Mouse (Mus musculus) right cerebral cortex, postnatal 36 days (tissue): ENCODE measurements around the gene Tmem186.
A peak's percentile ranks its signal among the peaks of the same experiment; 100 is the strongest.

Experiments
- DNase-seq, 2 experiments: peaks; one replicate each; pipeline ENCODE4 v3.0.0; 2022; ENCODE audit warnings: low spot score in 2 of 2, mixed read lengths in 1 of 2

The Tmem186 gene

DNA sequence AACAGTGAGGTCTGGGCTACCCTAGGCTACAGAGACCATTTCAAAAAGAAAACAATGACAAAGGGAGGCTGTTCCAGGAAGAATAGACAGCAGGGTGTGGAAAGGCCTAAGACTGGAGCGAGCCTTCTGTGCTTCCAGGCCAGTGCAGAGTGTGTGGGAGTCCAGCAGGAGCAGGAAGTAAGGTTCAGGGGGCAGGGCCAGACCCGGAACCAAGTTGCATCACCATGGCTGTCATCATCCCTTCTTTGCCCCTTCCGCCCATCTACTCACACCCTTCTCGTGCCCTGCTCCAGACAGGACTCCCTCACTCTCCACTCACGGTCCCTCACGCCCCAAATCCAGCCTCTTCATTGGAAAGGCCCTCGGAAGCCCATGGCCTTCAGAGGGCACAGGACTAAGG is 29.7 kb upstream of the Tmem186 start:
- DNase-seq: no peak

- DNase-seq: no peak
These were observed 28.9 kb upstream of the Tmem186 start for GRCm38 (mm10) chr16:8666452-8666851.

- no peak for DNase-seq
These were observed 27.9 kb upstream of the Tmem186 start for GRCm38 (mm10) chr16:8665367-8665766.

GRCm38 (mm10) chr16:8663606-8664539 is 26.4 kb upstream of the Tmem186 start:
- no peak for DNase-seq

DNA sequence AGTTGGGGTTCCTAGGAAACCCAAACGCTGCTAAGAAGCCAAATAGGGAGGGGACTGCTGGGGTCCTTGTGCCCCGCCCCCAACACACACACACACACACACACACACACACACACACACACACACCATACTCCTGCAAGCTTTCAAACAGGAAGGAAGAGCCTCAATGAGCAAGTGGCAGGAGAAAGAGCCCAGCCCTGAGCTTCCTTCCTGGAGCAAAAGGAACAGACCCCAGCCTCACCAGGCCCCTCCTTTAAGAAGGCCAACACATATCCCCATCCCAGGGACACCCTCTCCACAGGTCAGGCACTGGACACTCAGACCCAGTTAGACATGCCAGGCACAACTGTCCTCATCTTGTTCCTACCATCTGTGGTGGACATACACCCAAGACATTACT is 25.5 kb upstream of the Tmem186 start:
- no peak for DNase-seq

GRCm38 (mm10) chr16:8658764-8659163 is 21.3 kb upstream of the Tmem186 start:
- no peak for DNase-seq

GRCm38 (mm10) chr16:8658349-8658748 is 20.8 kb upstream of the Tmem186 start:
- DNase-seq: no peak

GRCm38 (mm10) chr16:8656256-8656655 is 18.7 kb upstream of the Tmem186 start:
- no peak for DNase-seq

- DNase-seq: no peak
These were observed 18.1 kb upstream of the Tmem186 start for GRCm38 (mm10) chr16:8655599-8655998.

DNA sequence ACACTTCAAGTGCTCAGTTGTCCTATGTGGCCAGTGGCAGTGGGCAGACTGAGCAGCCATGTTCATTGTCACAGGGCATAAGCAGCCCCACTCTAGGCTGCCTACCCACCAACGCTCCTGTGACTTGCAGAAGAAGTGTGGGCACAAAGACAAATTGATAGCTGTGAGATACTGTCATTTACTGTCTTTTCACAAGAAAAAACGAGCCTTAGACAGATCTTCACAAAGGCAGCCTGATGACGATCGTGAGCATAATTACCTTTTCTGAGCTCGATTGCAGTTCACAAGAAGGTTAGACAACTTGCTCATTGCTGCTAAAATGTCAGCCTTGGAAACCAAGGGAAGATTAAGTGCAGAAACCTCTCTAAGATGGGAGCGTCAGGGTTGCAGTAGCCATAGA is 17.6 kb upstream of the Tmem186 start:
- DNase-seq: no peak

- no peak for DNase-seq
These were observed 12.5 kb upstream of the Tmem186 start for GRCm38 (mm10) chr16:8650007-8650406.

GRCm38 (mm10) chr16:8645546-8645945 is 8.0 kb upstream of the Tmem186 start:
- no peak for DNase-seq

DNA sequence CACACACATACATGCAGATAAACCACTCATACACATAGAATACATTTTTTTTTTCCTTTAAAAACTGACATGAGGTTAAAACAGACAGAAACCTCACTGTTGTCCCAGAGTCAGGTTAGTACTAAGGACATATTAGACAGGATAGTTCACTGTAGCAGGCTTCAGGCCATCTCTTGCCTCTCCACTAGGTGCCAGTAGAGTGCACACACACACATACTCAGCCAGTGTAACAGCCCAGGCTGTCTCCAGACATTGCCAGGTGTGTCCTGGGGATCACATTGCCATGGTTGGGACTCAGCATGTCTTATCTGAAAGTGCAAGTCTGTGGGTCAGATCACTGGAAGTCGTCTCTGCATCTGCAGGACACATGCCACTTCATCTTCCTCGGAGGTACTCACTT is 6.3 kb upstream of the Tmem186 start:
- DNase-seq: peak in 1 of 2 experiments; percentile 30

DNA sequence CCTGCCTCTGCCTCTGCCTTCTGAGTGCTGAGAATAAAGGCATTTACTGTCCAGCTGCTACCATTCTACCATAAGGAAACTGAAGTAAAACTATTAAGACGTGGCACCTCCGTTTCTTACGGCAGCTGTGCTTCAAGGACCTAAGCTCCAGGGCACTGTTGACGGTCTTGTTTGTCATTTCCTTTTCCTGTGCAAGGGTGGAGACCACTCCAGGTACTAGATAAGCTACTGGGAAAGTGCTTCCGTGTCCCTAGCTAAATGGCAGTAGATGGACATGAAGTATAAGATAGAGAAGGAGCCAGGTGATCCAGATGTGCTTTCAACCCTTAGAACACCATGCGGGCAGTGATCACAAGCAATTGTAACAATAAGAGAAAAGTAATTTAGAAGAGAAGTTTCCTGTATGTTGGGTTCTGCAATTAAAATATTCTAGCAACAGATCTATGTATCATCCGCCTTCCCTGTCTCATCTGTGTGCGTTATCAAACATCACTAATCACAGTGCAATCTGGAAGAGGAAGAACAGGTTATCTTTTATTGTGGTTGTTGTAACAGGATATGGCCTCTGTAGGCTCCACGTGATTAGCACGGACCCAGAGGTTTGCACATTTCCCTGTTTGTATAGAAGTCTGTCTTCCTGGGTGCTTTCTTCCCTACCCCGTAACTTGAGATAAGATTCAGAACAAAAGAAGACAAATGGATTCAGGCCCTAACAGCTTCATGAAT is 2.1 kb upstream of the Tmem186 start:
- no peak for DNase-seq

- DNase-seq: no peak
These were observed 619 bp upstream of the Tmem186 start for GRCm38 (mm10) chr16:8638131-8638530.

GRCm38 (mm10) chr16:8636867-8637216 is 670 bp downstream of the Tmem186 start:
- DNase-seq: no peak

DNA sequence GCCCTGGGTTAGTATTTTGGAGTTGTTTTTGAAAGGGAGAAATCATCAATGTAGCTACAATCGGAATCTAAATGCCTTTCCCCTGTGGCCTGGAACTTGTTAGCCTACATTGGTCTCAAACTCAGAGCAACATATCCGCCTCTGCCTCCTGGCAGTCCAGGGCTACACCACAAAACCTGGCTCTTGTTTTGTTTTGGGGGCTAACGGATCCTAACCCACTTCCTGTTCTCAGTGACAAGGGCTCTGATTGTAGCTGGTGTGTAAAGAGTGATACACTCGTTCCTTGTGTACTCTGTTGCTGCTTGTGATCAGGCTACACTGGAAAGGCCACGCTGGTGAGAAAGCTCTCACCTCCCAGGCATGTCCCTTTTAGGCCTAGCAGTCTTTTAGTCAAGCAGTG is 6.1 kb downstream of the Tmem186 start:
- no peak for DNase-seq

GRCm38 (mm10) chr16:8630419-8630818 is 7.1 kb downstream of the Tmem186 start:
- no peak for DNase-seq

GRCm38 (mm10) chr16:8620315-8621115 is 17.0 kb downstream of the Tmem186 start:
- DNase-seq: no peak

DNA sequence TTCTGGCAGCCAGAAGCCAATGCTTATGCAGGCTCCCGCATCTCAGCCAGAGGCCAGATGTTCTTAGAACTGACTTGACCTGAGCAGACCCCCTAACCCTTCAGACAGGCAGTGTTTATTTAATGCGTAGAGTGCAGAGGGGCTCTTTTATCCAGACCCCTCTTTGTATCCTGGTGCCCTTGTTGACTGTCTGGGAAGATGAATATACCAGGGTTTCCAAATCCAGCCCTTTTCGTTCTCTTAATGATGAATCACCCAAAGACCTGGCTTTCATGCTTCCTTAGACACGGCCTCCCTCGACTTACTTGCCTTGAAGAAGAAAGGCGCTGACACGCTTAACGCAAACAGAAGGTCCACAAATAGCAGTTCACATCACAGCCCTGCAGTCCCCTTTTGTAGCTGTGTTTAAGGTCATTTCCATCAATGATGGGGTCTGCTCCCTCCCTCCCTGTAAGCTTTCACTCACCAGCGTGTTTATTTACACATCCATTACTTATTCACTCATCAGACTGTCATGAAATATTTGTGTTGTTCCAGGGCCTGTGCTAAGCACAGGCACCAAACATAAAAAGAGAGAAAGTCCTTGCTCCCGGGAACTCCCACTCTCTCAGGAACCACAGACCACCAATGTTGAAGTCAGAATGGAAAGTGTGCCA is 17.7 kb downstream of the Tmem186 start:
- DNase-seq: no peak

DNA sequence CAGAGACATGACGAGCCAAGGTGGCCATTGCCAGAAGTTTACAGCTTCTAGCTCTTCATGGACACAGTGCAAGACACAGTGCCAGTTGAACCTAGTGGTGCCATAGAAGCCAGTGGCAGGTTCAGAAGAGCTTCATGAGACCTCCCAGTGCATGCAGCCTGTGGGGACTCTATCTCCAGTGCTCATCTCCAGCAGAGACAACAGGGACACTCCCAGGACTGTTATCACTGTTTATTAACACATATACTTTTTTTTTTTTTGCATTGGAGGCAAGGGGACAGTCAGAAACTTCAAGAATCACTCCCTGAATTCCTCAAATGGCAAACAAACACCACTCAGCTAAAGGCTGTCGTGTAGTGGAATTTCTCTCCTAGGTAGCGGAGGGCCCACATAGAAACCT is 24.1 kb downstream of the Tmem186 start:
- DNase-seq: no peak

DNA sequence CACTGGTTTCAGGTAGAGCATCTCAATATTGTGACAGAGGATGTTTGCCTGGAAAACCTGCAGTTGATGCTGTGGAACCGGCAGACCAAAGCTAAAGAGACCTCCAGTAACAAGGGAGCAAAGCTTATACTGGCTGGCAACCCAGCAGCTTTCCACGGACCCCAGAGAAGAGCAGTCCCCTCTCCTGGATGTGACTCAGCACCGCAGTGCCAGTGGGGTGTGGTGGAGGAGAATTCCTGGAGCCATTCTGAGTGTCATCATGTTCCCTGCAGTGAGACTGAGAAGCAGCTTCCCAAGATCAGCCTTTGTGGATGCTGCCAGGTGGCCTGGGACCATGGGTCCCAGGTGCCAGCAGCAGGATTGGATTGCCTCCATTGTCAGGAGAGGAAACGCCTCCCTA is 24.5 kb downstream of the Tmem186 start:
- DNase-seq: no peak
